Mouse (Mus musculus): ENCODE measurements around the gene Slc25a26. TPM values are rescaled to one million over a fixed set of nuclear protein-coding genes. Genes with fewer than 3 reads are reported as not detected.

Gene Slc25a26
- polyA plus RNA-seq, 1 experiment from 2014 or later, result 12.5 TPM

GRCm38 (mm10) chr6:94651541-94651940, 151.4 kb downstream of the Slc25a26 start:
- Histone ChIP-seq H3K27ac (no peak overlapping the region), H3K9ac (ENCODE audit: low read depth, low read length) (no peak overlapping the region), H3K4me3 (replicated peaks; ENCODE audit: low read depth, low read length) (no peak overlapping the region), H3K9me3 (replicated peaks; ENCODE audit: low read length) (no peaks in the 10 kb centered on the region), H3K27me3 (ENCODE audit: insufficient read depth, low read length) (no peaks in the 10 kb centered on the region), H3K4me2 (ENCODE audit: low read length) (no peak overlapping the region), H3K36me3 (ENCODE audit: insufficient read depth, low read length) (no peaks in the 10 kb centered on the region), H3K4me1 (replicated peaks; ENCODE audit: insufficient read depth, low read length) (peaks cover 26% of the 10 kb centered on the region)
- WGBS, result 62% methylated on average over 17 of the region's 17 CpGs
- no peak for TF ChIP-seq CTCF (IDR thresholded peaks at IDR 0.05; ENCODE audit: low read depth)
- no peak for ATAC-seq (replicated peaks; ENCODE audit: low FRiP score, low read depth)
- no peak for DNase-seq (ENCODE audit: low spot score)

- H3K27ac ChIP-seq, result no peak overlapping the region
Observed at GRCm38 (mm10) chr6:94652659-94653213, 152.6 kb downstream of the Slc25a26 start.

GRCm38 (mm10) chr6:94653388-94654316, 153.5 kb downstream of the Slc25a26 start:
- Histone ChIP-seq H3K4me3 (replicated peaks; ENCODE audit: low read depth, low read length) (no peak overlapping the region), H3K4me2 (ENCODE audit: low read length) (no peak overlapping the region), H3K27me3 (ENCODE audit: insufficient read depth, low read length) (no peaks in the 10 kb centered on the region), H3K27ac (0 out of 2 replicates have a peak overlapping the region, but pooled peaks have one; percentile 15), H3K36me3 (ENCODE audit: insufficient read depth, low read length) (no peaks in the 10 kb centered on the region), H3K9ac (ENCODE audit: low read depth, low read length) (no peak overlapping the region), H3K4me1 (replicated peaks; ENCODE audit: insufficient read depth, low read length) (peaks cover 26% of the 10 kb centered on the region), H3K9me3 (replicated peaks; ENCODE audit: low read length) (no peaks in the 10 kb centered on the region)
- peak; percentile 52; the same call in 1 of the 2 replicates for ATAC-seq (replicated peaks; ENCODE audit: low FRiP score, low read depth)
- no peak for TF ChIP-seq CTCF (IDR thresholded peaks at IDR 0.05; ENCODE audit: low read depth)
- WGBS, result 51% methylated on average over 10 of the region's 10 CpGs
- DNase-seq (ENCODE audit: low spot score), result no peak

More at GRCm38 (mm10) chr6:94652659-94653213, 152.6 kb downstream of the Slc25a26 start:
- Histone ChIP-seq H3K9me3 (replicated peaks; ENCODE audit: low read length) (no peaks in the 10 kb centered on the region), H3K4me2 (ENCODE audit: low read length) (no peak overlapping the region), H3K4me3 (replicated peaks; ENCODE audit: low read depth, low read length) (no peak overlapping the region), H3K4me1 (replicated peaks; ENCODE audit: insufficient read depth, low read length) (peaks cover 26% of the 10 kb centered on the region), H3K36me3 (ENCODE audit: insufficient read depth, low read length) (no peaks in the 10 kb centered on the region), H3K9ac (ENCODE audit: low read depth, low read length) (no peak overlapping the region), H3K27me3 (ENCODE audit: insufficient read depth, low read length) (no peaks in the 10 kb centered on the region)
- DNase-seq (ENCODE audit: low spot score), result no peak
- TF ChIP-seq CTCF (IDR thresholded peaks at IDR 0.05; ENCODE audit: low read depth), result no peak
- WGBS, result 49% methylated on average over 6 of the region's 6 CpGs
- ATAC-seq (replicated peaks; ENCODE audit: low FRiP score, low read depth), result no peak

Small RNA genes within 50 kb of the gene (microRNA-seq; reads per million reads assigned to microRNA genes)
- not detected for gene Mir7041

Other genes with a start within 250 kb of the Slc25a26 start
- 6.2 TPM in 2 replicates for gene Magi1, start 216.4 kb upstream of the Slc25a26 start, polyA plus RNA-seq (2015; fragmentation: Nextera tagmentation; extraction: Ambion mirVana)
- 6.1 and 8.3 TPM in 2 replicates for gene Lrig1, start 199.8 kb downstream of the Slc25a26 start, polyA plus RNA-seq (2015; fragmentation: Nextera tagmentation; extraction: Ambion mirVana)